ENCODE assay signal across 16 mouse cellular contexts in the genomic region with DNA sequence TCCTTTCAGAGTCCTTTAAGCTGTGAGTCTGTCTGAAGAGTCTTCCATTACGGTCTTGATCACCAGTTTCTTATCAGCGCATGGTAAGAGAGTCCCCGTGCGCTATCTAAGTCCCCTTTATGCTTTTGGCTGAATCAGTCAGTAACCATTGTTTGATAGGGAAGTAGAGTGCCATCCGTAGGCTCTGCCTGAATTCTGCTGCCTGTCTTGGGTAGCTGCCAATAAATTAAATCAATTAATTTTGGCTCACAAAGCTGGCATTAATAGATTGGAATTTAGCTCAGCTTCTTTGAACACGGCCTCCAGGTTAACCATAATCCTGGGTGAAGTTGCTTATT. TPM values are rescaled to one million over a fixed set of nuclear protein-coding genes. Genes with fewer than 3 reads are reported as not detected.
DNase-seq lines count a peak whose midpoint lies in the region; ATAC-seq and TF ChIP-seq lines count a peak whose summit lies in the region.
"Had no signal": no experiment of that assay in that cellular context is flagged by ENCODE, and none has a peak within 500 bp of the region (broad histone marks: within the 10 kb centered on the region; RNA-seq: fewer than 3 reads in every experiment).

No protein-coding gene starts in this region.

- H3K9ac ChIP-seq in kidney, embryonic 15.5 days = no peak overlapping the region
- H3K9ac ChIP-seq in liver, postnatal 0 days (replicated peaks) = no peak overlapping the region
- H3K9ac ChIP-seq: intestine, embryonic 15.5 days had no signal

- H3K27me3 ChIP-seq in kidney, embryonic 15.5 days = no peaks in the 10 kb centered on the region
- H3K27me3 ChIP-seq in kidney, adult 2 months (replicated peaks; ENCODE audit: control insufficient read depth, insufficient read depth, low read length) = no peaks in the 10 kb centered on the region
- H3K27me3 ChIP-seq in limb, embryonic 10.5 days (ENCODE audit: low read depth, poor library complexity, severe bottlenecking) = no peaks in the 10 kb centered on the region
- H3K27me3 ChIP-seq in liver, postnatal 0 days (ENCODE audit: insufficient read depth, low read length) = no peaks in the 10 kb centered on the region
- H3K27me3 ChIP-seq: intestine, embryonic 15.5 days had no signal

- TF ChIP-seq CTCF in kidney, adult 2 months (conservative IDR thresholded peaks at IDR 0.05; ENCODE audit: insufficient read depth, insufficient read length, low read depth, low read length) = no peak
- no peak for TF ChIP-seq CTCF in liver, postnatal 0 days (IDR thresholded peaks at IDR 0.05; ENCODE audit: low read depth)

- 80% methylated on average over 6 of the region's 6 CpGs for WGBS in kidney, embryonic 15.5 days
- 72% methylated on average over 6 of the region's 6 CpGs for WGBS in kidney, adult 2 months
- WGBS in limb, embryonic 10.5 days = 92% methylated on average over 6 of the region's 6 CpGs
- WGBS in liver, postnatal 0 days (ENCODE audit: insufficient replicate concordance) = 42% methylated on average over 6 of the region's 6 CpGs

- H3K4me2 ChIP-seq in kidney, embryonic 15.5 days = no peak overlapping the region
- no peak overlapping the region for H3K4me2 ChIP-seq in liver, postnatal 0 days (ENCODE audit: low read depth, low read length)
- H3K4me2 ChIP-seq: intestine, embryonic 15.5 days had no signal

- peak; percentile 80; the same call in 1 of the 2 replicates for TF ChIP-seq EP300 in liver, postnatal 0 days (IDR thresholded peaks at IDR 0.05; ENCODE audit: low read depth)

- H3K4me1 ChIP-seq in kidney, embryonic 15.5 days = peaks cover 77% of the 10 kb centered on the region
- H3K4me1 ChIP-seq in kidney, adult 2 months (ENCODE audit: control insufficient read depth, insufficient read depth, low read length) = peaks cover 24% of the 10 kb centered on the region; the same call in 1 of the 2 replicates
- peaks cover 88% of the 10 kb centered on the region for H3K4me1 ChIP-seq in limb, embryonic 10.5 days
- H3K4me1 ChIP-seq in liver, postnatal 0 days (ENCODE audit: insufficient read depth) = peaks cover 39% of the 10 kb centered on the region

- TF ChIP-seq POLR2A in kidney, adult 2 months (IDR thresholded peaks at IDR 0.05; ENCODE audit: low read depth, low read length) = no peak

- no peaks in the 10 kb centered on the region for H3K9me3 ChIP-seq in kidney, embryonic 15.5 days (replicated peaks)
- H3K9me3 ChIP-seq in limb, embryonic 10.5 days (replicated peaks) = no peaks in the 10 kb centered on the region
- no peaks in the 10 kb centered on the region for H3K9me3 ChIP-seq in liver, postnatal 0 days (ENCODE audit: low read length)
- H3K9me3 ChIP-seq: intestine, embryonic 15.5 days had no signal

- DNase-seq in kidney, adult 2 months = no peak
- DNase-seq in c-Kit-positive CD71-positive TER-119-negative erythroid progenitor cells, embryonic 14.5 days (ENCODE audit: low read depth) = peak; percentile 56
- DNase-seq in limb, embryonic 10.5 days (ENCODE audit: low spot score) = no peak
- no peak for DNase-seq in liver, postnatal 0 days
- no peak for DNase-seq in lung, postnatal 10 days
- DNase-seq in lung, adult 18-20 months = no peak
- DNase-seq: cerebellum, adult 18-20 months; heart, postnatal 36 days; kidney, postnatal 14 days; lung, adult 2 months had no signal

- H3K4me3 ChIP-seq in kidney, embryonic 15.5 days (replicated peaks) = no peak overlapping the region
- no peak overlapping the region for H3K4me3 ChIP-seq in kidney, adult 2 months (ENCODE audit: insufficient read depth, low read depth, low read length)
- H3K4me3 ChIP-seq in limb, embryonic 10.5 days = no peak overlapping the region
- H3K4me3 ChIP-seq in liver, postnatal 0 days (ENCODE audit: low read depth, low read length) = no peak overlapping the region
- H3K4me3 ChIP-seq: erythroblast, embryonic 14.5 days; intestine, embryonic 15.5 days had no signal

- no peak for ATAC-seq in kidney, embryonic 15.5 days (replicated peaks; ENCODE audit: low FRiP score)
- ATAC-seq in liver, postnatal 0 days = peak; percentile 49
- no peak for ATAC-seq in inflammation-experienced regulatory T-cells, adult 6 months
- ATAC-seq: activated CD4-positive, CD25-positive, alpha-beta regulatory T cell, adult 4 months; intestine, embryonic 15.5 days had no signal

- H3K27ac ChIP-seq in kidney, embryonic 15.5 days = peak overlapping the region; percentile 7; the same call in 1 of the 2 replicates
- no peak overlapping the region for H3K27ac ChIP-seq in kidney, adult 2 months (ENCODE audit: insufficient read depth, low read depth, low read length)
- H3K27ac ChIP-seq in limb, embryonic 10.5 days = peak overlapping the region; percentile 88; the same call in 1 of the 2 replicates
- H3K27ac ChIP-seq in liver, postnatal 0 days (ENCODE audit: low read depth) = no peak overlapping the region
- H3K27ac ChIP-seq: intestine, embryonic 15.5 days had no signal

- peaks cover 8% of the 10 kb centered on the region; the same call in 1 of the 2 replicates for H3K36me3 ChIP-seq in kidney, embryonic 15.5 days
- H3K36me3 ChIP-seq in kidney, adult 2 months (ENCODE audit: control insufficient read depth, insufficient read depth, low read length) = no peaks in the 10 kb centered on the region
- H3K36me3 ChIP-seq in limb, embryonic 10.5 days = peaks cover 7% of the 10 kb centered on the region; the same call in 1 of the 2 replicates
- H3K36me3 ChIP-seq in liver, postnatal 0 days (replicated peaks; ENCODE audit: insufficient read depth, low read length) = 0 out of 2 replicates have a peak, but pooled peaks cover 8% of the 10 kb centered on the region
- H3K36me3 ChIP-seq: G1E; intestine, embryonic 15.5 days had no signal

RNA-seq across cellular contexts. Expression of a gene that starts 41.6 kb away (rescaled TPM):
- polyA plus RNA-seq in kidney, embryonic 15.5 days (2015; fragmentation: Nextera tagmentation; extraction: Ambion mirVana) = 33.1 and 33.8 TPM in 2 replicates
- 16.3 and 20.0 TPM in 2 replicates for polyA plus RNA-seq in kidney, adult 2 months (2012; rRNA removed)
- polyA plus RNA-seq in limb, embryonic 10.5 days (2016; fragmentation: Nextera tagmentation; extraction: Ambion mirVana) = 22.7 and 29.6 TPM in 2 replicates
- polyA plus RNA-seq in liver, postnatal 0 days (2015; fragmentation: Nextera tagmentation; extraction: Ambion mirVana) = 5.1 and 6.2 TPM in 2 replicates
- 10 to 100 TPM; 13.2 to 20.4 (median 15.1) TPM for polyA plus RNA-seq in inflammation-experienced regulatory T-cells, adult 6 months (2017; shearing (Covaris generic))
- polyA plus RNA-seq: G1E had no signal

Comparison
In these comparisons a context has a peak if more than half of its experiments do, and no peak if none do; other contexts are left out.
1. H3K27ac ChIP-seq: peak in kidney, embryonic 15.5 days (single experiment) and limb, embryonic 10.5 days (single experiment); none in kidney, adult 2 months (single experiment) and liver, postnatal 0 days (single experiment).